Mouse (Mus musculus): ENCODE data around the gene Det1. TPM values are rescaled to one million over a fixed set of nuclear protein-coding genes. Genes with fewer than 3 reads are reported as not detected.

Det1 gene
- polyA plus RNA-seq, 1 experiment from 2014 or later: 14.9 TPM

DNA sequence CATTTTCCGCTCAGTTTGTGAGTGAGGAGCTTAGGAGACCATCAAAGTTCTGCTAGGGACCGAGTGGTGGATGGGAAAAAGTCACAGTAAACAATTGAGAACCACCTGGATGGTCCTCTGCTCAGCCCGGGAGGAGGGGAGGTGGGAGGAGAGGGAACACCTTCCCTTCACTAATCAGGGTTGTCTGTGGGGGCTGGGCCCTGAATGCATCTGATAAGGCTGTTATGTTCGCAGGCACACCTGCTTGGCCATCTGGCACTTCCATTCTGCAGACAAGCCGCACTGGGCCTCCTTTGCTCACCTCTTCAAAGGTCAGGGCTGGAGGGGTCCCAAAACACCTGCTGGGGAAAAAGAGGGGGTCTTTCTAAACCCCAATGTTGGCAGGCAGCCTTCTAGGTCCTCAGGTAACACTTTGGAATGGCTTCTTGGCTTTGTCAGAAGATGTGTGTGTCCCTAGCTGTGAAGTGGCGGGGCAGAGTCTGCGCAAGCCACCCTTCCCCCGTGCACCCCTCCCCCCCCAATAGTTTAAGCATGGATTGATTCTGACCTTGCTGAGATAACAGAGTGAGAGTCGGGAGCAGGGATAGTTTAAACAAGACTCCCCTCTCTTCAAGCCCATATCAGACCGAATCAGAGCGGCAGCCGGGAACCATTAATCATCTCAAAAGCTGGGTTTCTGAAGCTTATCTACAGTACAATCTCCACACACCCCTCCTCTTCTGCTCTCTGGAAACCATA lies 18.3 kb upstream of the Det1 start:
- Histone ChIP-seq H3K4me1 (ENCODE audit: control insufficient read depth, insufficient read depth, low read length) (0 out of 2 replicates have a peak, but pooled peaks cover 3% of the 10 kb centered on the region), H3K4me2 (ENCODE audit: low read length) (no peak overlapping the region), H3K4me3 (replicated peaks; ENCODE audit: low read depth, low read length) (no peak overlapping the region), H3K27me3 (ENCODE audit: control insufficient read depth, insufficient read depth, low read length) (no peaks in the 10 kb centered on the region), H3K36me3 (ENCODE audit: control insufficient read depth, insufficient read depth, low read length) (no peaks in the 10 kb centered on the region), H3K9me3 (ENCODE audit: control insufficient read depth, low read length) (no peaks in the 10 kb centered on the region), H3K27ac (replicated peaks; ENCODE audit: low read depth, low read length) (no peak overlapping the region), H3K9ac (replicated peaks; ENCODE audit: low read length) (no peak overlapping the region)
- ATAC-seq (ENCODE audit: low FRiP score, low TSS enrichment) (no peak), DNase-seq (no peak)
- 70% methylated on average over 12 of the region's 12 CpGs for WGBS

DNA sequence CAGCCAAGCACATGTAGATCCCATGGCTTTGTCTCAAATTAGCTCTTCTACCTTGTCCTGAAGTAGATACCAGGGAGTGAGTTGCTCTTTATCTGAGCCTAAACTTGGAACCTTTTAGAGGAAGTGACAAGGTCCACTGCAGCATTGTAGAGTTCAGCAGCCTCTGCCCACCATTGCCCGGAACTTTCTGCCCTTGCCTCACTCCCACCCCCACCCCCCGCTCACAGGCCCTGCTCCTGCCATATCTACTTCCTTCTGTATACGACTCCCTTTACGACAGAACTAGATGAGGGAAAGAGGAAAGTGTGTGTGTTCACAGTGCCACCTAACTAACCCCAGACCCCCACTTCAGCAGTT lies 17.4 kb upstream of the Det1 start:
- DNase-seq (no peak), ATAC-seq (ENCODE audit: low FRiP score, low TSS enrichment) (no peak)
- Histone ChIP-seq H3K9ac (replicated peaks; ENCODE audit: low read length) (no peak overlapping the region), H3K36me3 (ENCODE audit: control insufficient read depth, insufficient read depth, low read length) (no peaks in the 10 kb centered on the region), H3K9me3 (ENCODE audit: control insufficient read depth, low read length) (no peaks in the 10 kb centered on the region), H3K27me3 (ENCODE audit: control insufficient read depth, insufficient read depth, low read length) (no peaks in the 10 kb centered on the region), H3K4me2 (ENCODE audit: low read length) (no peak overlapping the region), H3K4me3 (replicated peaks; ENCODE audit: low read depth, low read length) (no peak overlapping the region), H3K4me1 (ENCODE audit: control insufficient read depth, insufficient read depth, low read length) (0 out of 2 replicates have a peak, but pooled peaks cover 3% of the 10 kb centered on the region), H3K27ac (replicated peaks; ENCODE audit: low read depth, low read length) (no peak overlapping the region)
- 92% methylated on average over 4 of the region's 4 CpGs for WGBS

DNA sequence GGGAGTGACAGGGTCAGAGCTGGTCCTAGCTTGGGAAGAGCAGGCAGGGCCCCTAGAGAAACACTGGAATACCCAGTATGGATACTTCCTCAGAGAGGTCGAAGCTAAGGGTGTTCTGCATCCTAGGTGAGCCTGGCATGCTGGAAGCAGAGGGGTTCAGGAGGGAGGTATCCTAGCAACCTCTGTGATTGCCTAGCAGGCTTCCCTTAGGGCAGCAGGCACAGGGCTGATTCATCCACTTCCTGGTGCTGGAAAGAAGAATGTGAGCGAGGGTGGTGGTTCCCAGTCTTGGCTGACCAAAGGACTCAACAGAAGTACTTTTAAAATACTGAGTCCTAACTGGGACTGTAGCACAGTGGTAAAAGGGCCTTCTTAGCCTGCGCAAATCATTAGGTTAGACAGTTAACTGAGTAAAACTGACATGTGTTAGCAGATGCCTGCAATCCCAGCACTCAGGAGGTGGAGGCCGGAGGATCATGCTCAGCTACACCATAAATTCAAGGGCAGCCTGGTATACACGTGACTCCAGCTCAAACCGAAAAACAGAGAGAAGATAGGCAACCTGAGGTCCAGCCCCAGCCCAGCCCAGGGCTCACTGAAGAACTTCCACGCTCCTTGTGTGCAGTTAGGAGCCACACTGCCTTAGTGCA lies 16.9 kb upstream of the Det1 start:
- no peak overlapping the region for H3K4me3 ChIP-seq (replicated peaks; ENCODE audit: low read depth, low read length)
- H3K27me3 ChIP-seq (ENCODE audit: control insufficient read depth, insufficient read depth, low read length): no peaks in the 10 kb centered on the region
- ATAC-seq (ENCODE audit: low FRiP score, low TSS enrichment): no peak
- 73% methylated on average over 7 of the region's 7 CpGs for WGBS
- no peak overlapping the region for H3K27ac ChIP-seq (replicated peaks; ENCODE audit: low read depth, low read length)
- DNase-seq: no peak
- H3K36me3 ChIP-seq (ENCODE audit: control insufficient read depth, insufficient read depth, low read length): no peaks in the 10 kb centered on the region
- H3K4me1 ChIP-seq (ENCODE audit: control insufficient read depth, insufficient read depth, low read length): 0 out of 2 replicates have a peak, but pooled peaks cover 3% of the 10 kb centered on the region
- no peak overlapping the region for H3K9ac ChIP-seq (replicated peaks; ENCODE audit: low read length)
- H3K4me2 ChIP-seq (ENCODE audit: low read length): no peak overlapping the region
- no peaks in the 10 kb centered on the region for H3K9me3 ChIP-seq (ENCODE audit: control insufficient read depth, low read length)

DNA sequence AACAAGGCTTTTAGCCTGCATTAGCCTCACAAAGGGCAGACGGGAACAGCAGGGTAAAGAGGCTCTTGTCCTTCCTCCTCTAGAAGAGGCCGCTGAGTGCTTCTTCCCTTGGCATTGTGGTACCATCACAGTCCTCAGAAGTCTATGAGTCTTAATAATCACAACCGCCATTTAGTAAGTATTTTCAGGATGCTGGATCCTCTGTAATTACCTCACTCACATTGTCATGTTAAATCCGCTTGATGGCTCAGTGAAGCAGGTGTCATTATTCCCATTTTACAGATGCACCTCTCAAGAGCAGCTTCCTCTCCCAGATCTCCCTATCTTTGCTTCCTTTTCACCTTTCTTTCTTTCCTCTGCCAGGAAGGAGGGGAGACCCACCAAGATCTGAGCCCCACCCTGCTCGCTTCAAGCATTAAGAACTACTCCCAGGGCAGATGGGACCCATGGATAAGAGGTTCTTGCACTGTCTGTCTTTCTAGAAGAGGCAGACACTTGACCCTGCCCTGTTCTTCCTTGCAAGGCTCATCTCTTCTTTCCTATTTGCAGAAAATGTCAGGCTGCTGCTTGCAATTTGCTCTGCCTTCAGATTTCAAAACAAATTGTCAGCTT lies 8.1 kb upstream of the Det1 start:
- H3K4me2 ChIP-seq (ENCODE audit: low read length): no peak overlapping the region
- WGBS: 66% methylated on average over 5 of the region's 5 CpGs
- no peak for DNase-seq
- no peaks in the 10 kb centered on the region for H3K27me3 ChIP-seq (ENCODE audit: control insufficient read depth, insufficient read depth, low read length)
- H3K9ac ChIP-seq (replicated peaks; ENCODE audit: low read length): no peak overlapping the region
- no peak for ATAC-seq (ENCODE audit: low FRiP score, low TSS enrichment)
- no peaks in the 10 kb centered on the region for H3K4me1 ChIP-seq (ENCODE audit: control insufficient read depth, insufficient read depth, low read length)
- H3K9me3 ChIP-seq (ENCODE audit: control insufficient read depth, low read length): no peaks in the 10 kb centered on the region
- no peak overlapping the region for H3K4me3 ChIP-seq (replicated peaks; ENCODE audit: low read depth, low read length)
- no peaks in the 10 kb centered on the region for H3K36me3 ChIP-seq (ENCODE audit: control insufficient read depth, insufficient read depth, low read length)
- no peak overlapping the region for H3K27ac ChIP-seq (replicated peaks; ENCODE audit: low read depth, low read length)

DNA sequence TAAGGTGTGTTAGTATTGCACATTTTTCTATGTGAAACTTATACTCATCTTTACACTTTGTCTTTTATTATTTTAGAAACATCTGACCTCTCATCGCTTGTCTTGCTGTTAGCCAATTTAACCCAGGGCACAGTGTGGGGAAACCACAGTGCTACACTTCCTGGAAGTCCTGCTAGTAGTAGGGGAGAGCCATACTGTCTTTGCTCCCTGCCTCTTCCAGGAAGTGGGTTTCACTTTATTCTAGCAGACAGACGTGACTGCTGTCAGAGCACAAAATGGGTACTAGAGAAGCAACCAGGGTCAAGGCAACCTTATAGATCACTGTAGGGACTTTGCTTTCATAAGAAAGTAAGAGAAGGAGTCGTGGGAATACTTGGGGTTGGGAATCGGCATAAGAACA lies 7.0 kb upstream of the Det1 start:
- Histone ChIP-seq H3K4me1 (ENCODE audit: control insufficient read depth, insufficient read depth, low read length) (no peaks in the 10 kb centered on the region), H3K4me3 (replicated peaks; ENCODE audit: low read depth, low read length) (no peak overlapping the region), H3K27ac (replicated peaks; ENCODE audit: low read depth, low read length) (no peak overlapping the region), H3K4me2 (ENCODE audit: low read length) (no peak overlapping the region), H3K9ac (replicated peaks; ENCODE audit: low read length) (no peak overlapping the region), H3K9me3 (ENCODE audit: control insufficient read depth, low read length) (no peaks in the 10 kb centered on the region), H3K36me3 (ENCODE audit: control insufficient read depth, insufficient read depth, low read length) (no peaks in the 10 kb centered on the region), H3K27me3 (ENCODE audit: control insufficient read depth, insufficient read depth, low read length) (no peaks in the 10 kb centered on the region)
- DNase-seq: no peak
- 76% methylated on average over 4 of the region's 4 CpGs for WGBS
- no peak for ATAC-seq (ENCODE audit: low FRiP score, low TSS enrichment)

DNA sequence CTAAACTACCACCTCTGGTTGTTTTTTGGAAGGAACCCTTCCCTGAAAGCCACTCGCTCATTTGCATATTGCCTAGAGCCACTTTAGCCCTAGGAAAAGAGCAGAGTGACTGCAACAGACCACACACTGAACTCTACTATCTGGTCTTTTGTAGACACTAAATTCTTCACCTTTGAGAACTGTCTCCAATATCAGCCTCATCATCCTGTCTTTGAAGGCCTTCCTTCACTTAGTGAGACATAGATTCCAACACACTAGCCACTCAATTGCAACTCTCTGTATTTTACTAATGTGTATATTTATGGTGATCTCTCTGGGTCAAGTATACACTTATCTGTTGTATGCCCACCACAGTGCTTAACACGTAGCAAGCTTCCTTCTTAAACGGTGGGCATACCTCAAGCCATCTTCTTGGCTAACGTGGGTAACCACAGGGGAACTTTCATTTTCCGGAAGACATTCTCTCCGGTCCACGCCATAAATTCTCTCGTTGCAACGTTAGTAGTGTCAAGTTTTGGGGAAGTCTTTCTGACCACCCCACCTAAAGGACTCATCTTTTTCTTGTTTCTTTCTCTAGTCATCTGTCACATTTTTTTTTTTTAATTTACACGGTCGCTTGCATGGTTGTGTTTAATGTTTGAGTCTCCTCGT lies 872 bp downstream of the Det1 start:
- no peak for DNase-seq
- peak overlapping the region; percentile 85 for H3K27ac ChIP-seq (replicated peaks; ENCODE audit: low read depth, low read length)

DNA sequence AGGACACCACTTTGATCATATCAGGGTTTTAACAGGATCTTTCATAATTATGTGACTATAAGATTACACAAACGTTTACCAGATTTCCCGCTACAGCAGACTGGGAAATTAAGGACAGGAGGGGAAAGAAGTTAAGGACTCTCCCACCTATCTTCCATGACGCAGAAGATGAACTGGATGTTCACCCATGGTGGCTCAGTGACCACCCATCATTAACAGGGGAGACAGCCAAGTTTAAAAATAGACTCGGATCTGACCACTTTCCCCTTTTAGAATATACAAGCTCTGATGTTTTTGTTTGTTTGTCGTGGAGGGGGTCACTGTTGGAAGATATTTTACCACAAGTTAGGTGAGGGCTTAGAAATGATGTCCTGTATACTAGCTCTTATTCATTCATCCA lies 5.5 kb downstream of the Det1 start:
- Histone ChIP-seq H3K27ac (replicated peaks; ENCODE audit: low read depth, low read length) (no peak overlapping the region), H3K4me1 (ENCODE audit: control insufficient read depth, insufficient read depth, low read length) (peaks cover 11% of the 10 kb centered on the region), H3K27me3 (ENCODE audit: control insufficient read depth, insufficient read depth, low read length) (no peaks in the 10 kb centered on the region), H3K9ac (replicated peaks; ENCODE audit: low read length) (no peak overlapping the region), H3K4me3 (replicated peaks; ENCODE audit: low read depth, low read length) (no peak overlapping the region), H3K9me3 (ENCODE audit: control insufficient read depth, low read length) (no peaks in the 10 kb centered on the region), H3K4me2 (ENCODE audit: low read length) (no peak overlapping the region), H3K36me3 (ENCODE audit: control insufficient read depth, insufficient read depth, low read length) (peaks cover 52% of the 10 kb centered on the region)
- no peak for DNase-seq
- no peak for ATAC-seq (ENCODE audit: low FRiP score, low TSS enrichment)
- 94% methylated on average over 5 of the region's 5 CpGs for WGBS

More for the DNA sequence above, 872 bp downstream of the Det1 start:
- Histone ChIP-seq H3K27me3 (ENCODE audit: control insufficient read depth, insufficient read depth, low read length) (no peaks in the 10 kb centered on the region), H3K4me2 (ENCODE audit: low read length) (peak overlapping the region; percentile 76), H3K9me3 (ENCODE audit: control insufficient read depth, low read length) (no peaks in the 10 kb centered on the region), H3K9ac (replicated peaks; ENCODE audit: low read length) (peak overlapping the region; percentile 97), H3K36me3 (ENCODE audit: control insufficient read depth, insufficient read depth, low read length) (peaks cover 18% of the 10 kb centered on the region), H3K4me3 (replicated peaks; ENCODE audit: low read depth, low read length) (peak overlapping the region; percentile 96), H3K4me1 (ENCODE audit: control insufficient read depth, insufficient read depth, low read length) (peaks cover 11% of the 10 kb centered on the region)
- WGBS: 35% methylated on average over 12 of the region's 12 CpGs
- no peak for ATAC-seq (ENCODE audit: low FRiP score, low TSS enrichment)

DNA sequence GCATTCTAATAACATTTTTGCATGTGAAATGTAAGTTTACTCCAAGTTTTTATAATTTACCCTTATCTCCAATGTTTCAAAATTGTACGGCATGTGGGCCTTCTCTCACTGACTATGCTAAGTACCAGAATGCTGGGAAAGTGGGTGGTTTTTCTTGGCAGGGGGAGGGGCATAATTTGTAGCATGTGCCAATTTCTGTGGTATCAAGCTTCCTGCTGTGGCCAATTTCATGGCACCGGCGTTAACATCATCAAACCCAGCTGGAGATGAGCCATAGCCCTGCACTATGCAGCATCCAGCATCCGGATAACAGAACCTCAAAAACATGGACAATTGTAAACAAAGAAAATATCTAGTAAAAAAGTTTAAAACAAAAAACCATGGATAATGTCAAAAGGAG lies 9.8 kb downstream of the Det1 start:
- Histone ChIP-seq H3K36me3 (ENCODE audit: control insufficient read depth, insufficient read depth, low read length) (peaks cover 63% of the 10 kb centered on the region), H3K4me3 (replicated peaks; ENCODE audit: low read depth, low read length) (no peak overlapping the region), H3K9me3 (ENCODE audit: control insufficient read depth, low read length) (no peaks in the 10 kb centered on the region), H3K9ac (replicated peaks; ENCODE audit: low read length) (no peak overlapping the region), H3K4me2 (ENCODE audit: low read length) (no peak overlapping the region), H3K4me1 (ENCODE audit: control insufficient read depth, insufficient read depth, low read length) (no peaks in the 10 kb centered on the region), H3K27ac (replicated peaks; ENCODE audit: low read depth, low read length) (no peak overlapping the region), H3K27me3 (ENCODE audit: control insufficient read depth, insufficient read depth, low read length) (no peaks in the 10 kb centered on the region)
- no peak for DNase-seq
- 61% methylated on average over 4 of the region's 4 CpGs for WGBS
- no peak for ATAC-seq (ENCODE audit: low FRiP score, low TSS enrichment)
